In genomic region chr11:106679874-106680273, GRCm38 (mm10) we compare ENCODE assay signal across 9 mouse cellular contexts.
A peak's percentile ranks its signal among the peaks of the same experiment; 100 is the strongest.
DNase-seq lines count a peak whose midpoint lies in the region; ATAC-seq and TF ChIP-seq lines count a peak whose summit lies in the region.
"Had no signal": no experiment of that assay in that cellular context is flagged by ENCODE, and none has a peak within 500 bp of the region (broad histone marks: within the 10 kb centered on the region; RNA-seq: fewer than 3 reads in every experiment).

No protein-coding gene starts in this region.

- peak; percentile 45 for ATAC-seq in activated CD4-positive, CD25-positive, alpha-beta regulatory T cell, adult 4 months
- no peak for ATAC-seq in granulocyte monocyte progenitor cell, adult 5-6 weeks (replicated peaks; ENCODE audit: poor library complexity, severe bottlenecking)
- ATAC-seq: midbrain, embryonic 15.5 days had no signal

- peak overlapping the region; percentile 39 for H3K4me3 ChIP-seq in gastrocnemius, adult 2 months
- H3K4me3 ChIP-seq: midbrain, embryonic 15.5 days had no signal

- intact Hi-C loops in gastrocnemius, adult 2 months (cut with DNase I), result loop anchor here (2.0 kb wide), 3 partner anchors 21 to 63 kb away; no protein-coding TSS in a partner anchor

- TF ChIP-seq CTCF in gastrocnemius, adult 2 months (IDR thresholded peaks at IDR 0.05), result peak; percentile 64

- DNase-seq in gastrocnemius, adult 2 months, result peak; percentile 49
- no peak for DNase-seq in gastrocnemius, postnatal 25 days
- peak; percentile 26 for DNase-seq in ovary, adult 18-20 months (ENCODE audit: low spot score)
- no peak for DNase-seq in ovary, postnatal 10 days (ENCODE audit: low spot score)
- DNase-seq in ovary, postnatal 14 days (ENCODE audit: low spot score), result peak; percentile 18
- DNase-seq in spleen, postnatal 36 days (ENCODE audit: low spot score in 2 of 2), result no peak

- peak overlapping the region; percentile 70 for H3K27ac ChIP-seq in gastrocnemius, adult 2 months
- H3K27ac ChIP-seq: midbrain, embryonic 15.5 days had no signal

Comparison
In these comparisons a context has a peak if more than half of its experiments do, and no peak if none do; other contexts are left out.
1. DNase-seq: peak in gastrocnemius, adult 2 months (single experiment), ovary, adult 18-20 months (single experiment) and ovary, postnatal 14 days (single experiment); none in gastrocnemius, postnatal 25 days (single experiment), ovary, postnatal 10 days (single experiment) and spleen, postnatal 36 days (0 of 2).